9 mouse cellular contexts compared by ENCODE assay signal in genomic region chr9:87425201-87425600, GRCm38 (mm10).
A peak's percentile ranks its signal among the peaks of the same experiment; 100 is the strongest.
DNase-seq lines count a peak whose midpoint lies in the region; ATAC-seq lines count a peak whose summit lies in the region.
"Had no signal": no experiment of that assay in that cellular context is flagged by ENCODE, and none has a peak within 500 bp of the region (broad histone marks: within the 10 kb centered on the region; RNA-seq: fewer than 3 reads in every experiment).

No protein-coding gene starts in this region.

- no peak overlapping the region for H3K27ac ChIP-seq in hindbrain, embryonic 11.5 days (ENCODE audit: low read depth, low read length)
- no peak overlapping the region for H3K27ac ChIP-seq in hindbrain, embryonic 12.5 days
- H3K27ac ChIP-seq: limb, embryonic 15.5 days had no signal

- H3K9me3 ChIP-seq in hindbrain, embryonic 11.5 days (ENCODE audit: control insufficient read depth, low read length) = no peaks in the 10 kb centered on the region
- H3K9me3 ChIP-seq in hindbrain, embryonic 12.5 days (replicated peaks) = no peaks in the 10 kb centered on the region
- H3K9me3 ChIP-seq: limb, embryonic 15.5 days had no signal

- no peaks in the 10 kb centered on the region for H3K27me3 ChIP-seq in hindbrain, embryonic 11.5 days (ENCODE audit: control insufficient read depth, insufficient read depth, low read length)
- 0 out of 2 replicates have a peak, but pooled peaks cover 3% of the 10 kb centered on the region for H3K27me3 ChIP-seq in hindbrain, embryonic 12.5 days

- no peaks in the 10 kb centered on the region for H3K36me3 ChIP-seq in hindbrain, embryonic 11.5 days (ENCODE audit: control insufficient read depth, insufficient read depth, low read length)
- no peaks in the 10 kb centered on the region for H3K36me3 ChIP-seq in hindbrain, embryonic 12.5 days
- H3K36me3 ChIP-seq: limb, embryonic 15.5 days had no signal

- 51% methylated on average over 4 of the region's 4 CpGs for WGBS in hindbrain, embryonic 11.5 days
- WGBS in hindbrain, embryonic 12.5 days = 62% methylated on average over 4 of the region's 4 CpGs

- no peak overlapping the region for H3K4me2 ChIP-seq in hindbrain, embryonic 11.5 days (replicated peaks; ENCODE audit: low read depth, low read length)
- no peak overlapping the region for H3K4me2 ChIP-seq in hindbrain, embryonic 12.5 days (replicated peaks)
- H3K4me2 ChIP-seq: limb, embryonic 15.5 days had no signal

- no peak overlapping the region for H3K9ac ChIP-seq in hindbrain, embryonic 11.5 days (ENCODE audit: low read depth, low read length)
- no peak overlapping the region for H3K9ac ChIP-seq in hindbrain, embryonic 12.5 days
- H3K9ac ChIP-seq: limb, embryonic 15.5 days had no signal

- no peak for ATAC-seq in hindbrain, embryonic 11.5 days (ENCODE audit: low FRiP score)
- no peak for ATAC-seq in hindbrain, embryonic 12.5 days (ENCODE audit: low FRiP score)

- H3K4me3 ChIP-seq in hindbrain, embryonic 11.5 days (ENCODE audit: low read depth, low read length) = no peak overlapping the region
- H3K4me3 ChIP-seq in hindbrain, embryonic 12.5 days = no peak overlapping the region
- H3K4me3 ChIP-seq: limb, embryonic 15.5 days had no signal

- H3K4me1 ChIP-seq in hindbrain, embryonic 11.5 days (replicated peaks; ENCODE audit: control insufficient read depth, insufficient read depth, low read length) = no peaks in the 10 kb centered on the region
- no peaks in the 10 kb centered on the region for H3K4me1 ChIP-seq in hindbrain, embryonic 12.5 days
- H3K4me1 ChIP-seq: limb, embryonic 15.5 days had no signal

- DNase-seq in adrenal gland, postnatal 14 days = peak; percentile 36
- DNase-seq in adrenal gland, adult 8-10 months = no peak
- peak; percentile 61 for DNase-seq in hindbrain, embryonic 11.5 days (ENCODE audit: low spot score)
- peak; percentile 8 for DNase-seq in thymus, postnatal 0 days (ENCODE audit: low spot score)
- DNase-seq in thymus, postnatal 36 days = no peak
- peak; percentile 6 to 70 for DNase-seq in kidney, postnatal 36 days
- no peak for DNase-seq in B cell, adult 2 months

Comparison
In these comparisons a context has a peak if more than half of its experiments do, and no peak if none do; other contexts are left out.
1. DNase-seq: peak in adrenal gland, postnatal 14 days (single experiment), hindbrain, embryonic 11.5 days (single experiment), thymus, postnatal 0 days (single experiment) and kidney, postnatal 36 days (2 of 2); none in adrenal gland, adult 8-10 months (single experiment), thymus, postnatal 36 days (0 of 2) and B cell, adult 2 months (0 of 2).